12 mouse cellular contexts compared by ENCODE assay signal in genomic region chr7:49152713-49153112, GRCm38 (mm10).
DNase-seq lines count a peak whose midpoint lies in the region; ATAC-seq and TF ChIP-seq lines count a peak whose summit lies in the region.
"Had no signal": no experiment of that assay in that cellular context is flagged by ENCODE, and none has a peak within 500 bp of the region (broad histone marks: within the 10 kb centered on the region; RNA-seq: fewer than 3 reads in every experiment).

No protein-coding gene starts in this region.

- H3K27ac ChIP-seq in heart, embryonic 13.5 days (replicated peaks) = peak overlapping the region; percentile 43
- peak overlapping the region; percentile 91 for H3K27ac ChIP-seq in layer of hippocampus, adult 2 months
- 0 out of 2 replicates have a peak overlapping the region, but pooled peaks have one; percentile 6 for H3K27ac ChIP-seq in forebrain, embryonic 16.5 days (ENCODE audit: low read length)
- peak overlapping the region; percentile 18; the same call in 1 of the 2 replicates for H3K27ac ChIP-seq in midbrain, postnatal 0 days (ENCODE audit: low read depth, low read length)
- H3K27ac ChIP-seq: limb, embryonic 13.5 days had no signal

- peaks cover 7% of the 10 kb centered on the region; the same call in 1 of the 2 replicates for H3K9me3 ChIP-seq in heart, embryonic 13.5 days
- H3K9me3 ChIP-seq in forebrain, embryonic 16.5 days (ENCODE audit: control insufficient read depth, low read length) = peaks cover 4% of the 10 kb centered on the region
- no peaks in the 10 kb centered on the region for H3K9me3 ChIP-seq in midbrain, postnatal 0 days (ENCODE audit: low read length)
- H3K9me3 ChIP-seq: limb, embryonic 13.5 days had no signal

- H3K4me2 ChIP-seq in heart, embryonic 13.5 days = no peak overlapping the region
- no peak overlapping the region for H3K4me2 ChIP-seq in forebrain, embryonic 16.5 days (ENCODE audit: low read length)
- no peak overlapping the region for H3K4me2 ChIP-seq in midbrain, postnatal 0 days (ENCODE audit: low read depth, low read length, poor library complexity, severe bottlenecking)
- H3K4me2 ChIP-seq: limb, embryonic 13.5 days had no signal

- H3K36me3 ChIP-seq in heart, embryonic 13.5 days = no peaks in the 10 kb centered on the region
- no peaks in the 10 kb centered on the region for H3K36me3 ChIP-seq in forebrain, embryonic 16.5 days (ENCODE audit: control insufficient read depth, insufficient read depth)
- no peaks in the 10 kb centered on the region for H3K36me3 ChIP-seq in midbrain, postnatal 0 days (ENCODE audit: insufficient read depth, low read length)
- H3K36me3 ChIP-seq: limb, embryonic 13.5 days had no signal

- no peaks in the 10 kb centered on the region for H3K27me3 ChIP-seq in heart, embryonic 13.5 days (replicated peaks)
- no peaks in the 10 kb centered on the region for H3K27me3 ChIP-seq in forebrain, embryonic 16.5 days (replicated peaks; ENCODE audit: control insufficient read depth, insufficient read depth, low read length)
- H3K27me3 ChIP-seq in midbrain, postnatal 0 days (ENCODE audit: insufficient read depth, low read length) = no peaks in the 10 kb centered on the region
- H3K27me3 ChIP-seq: limb, embryonic 13.5 days had no signal

- peaks cover 17% of the 10 kb centered on the region for H3K4me1 ChIP-seq in heart, embryonic 13.5 days
- H3K4me1 ChIP-seq in forebrain, embryonic 16.5 days (replicated peaks; ENCODE audit: control insufficient read depth, insufficient read depth, low read length) = peaks cover 5% of the 10 kb centered on the region; the same call in 1 of the 2 replicates
- peaks cover 4% of the 10 kb centered on the region; the same call in 1 of the 2 replicates for H3K4me1 ChIP-seq in midbrain, postnatal 0 days (ENCODE audit: insufficient read depth, low read length)
- no peaks in the 10 kb centered on the region for H3K4me1 ChIP-seq in lung, adult 2 months (ENCODE audit: control insufficient read depth, insufficient read depth, low read length)

- DNase-seq in heart, postnatal 14 days = no peak
- no peak for DNase-seq in layer of hippocampus, adult 2 months (ENCODE audit: low spot score in 2 of 2)
- no peak for DNase-seq in layer of hippocampus, postnatal 10 days (ENCODE audit: low spot score in 2 of 2)
- DNase-seq in midbrain, postnatal 0 days (ENCODE audit: low spot score) = no peak
- DNase-seq in lung, adult 2 months = no peak
- DNase-seq: adrenal gland, postnatal 14 days; gastrocnemius, postnatal 36 days; lung, postnatal 36 days had no signal

- ATAC-seq in heart, embryonic 13.5 days (ENCODE audit: extremely low read depth, insufficient number of reproducible peaks, low FRiP score, low TSS enrichment) = no peak
- peak; percentile 24; the same call in 1 of the 2 replicates for ATAC-seq in forebrain, embryonic 16.5 days
- ATAC-seq in midbrain, postnatal 0 days (ENCODE audit: low FRiP score) = no peak
- ATAC-seq: inflammation-experienced regulatory T-cells, adult 6 months had no signal

- WGBS in heart, embryonic 13.5 days = 48% methylated on average over 9 of the region's 9 CpGs
- WGBS in forebrain, embryonic 16.5 days = 63% methylated on average over 9 of the region's 9 CpGs
- 64% methylated on average over 9 of the region's 9 CpGs for WGBS in midbrain, postnatal 0 days
- 57% methylated on average over 9 of the region's 9 CpGs for WGBS in lung, adult 2 months

- no peak overlapping the region for H3K4me3 ChIP-seq in heart, embryonic 13.5 days
- H3K4me3 ChIP-seq in layer of hippocampus, adult 2 months = no peak overlapping the region
- no peak overlapping the region for H3K4me3 ChIP-seq in forebrain, embryonic 16.5 days (replicated peaks; ENCODE audit: low read length)
- no peak overlapping the region for H3K4me3 ChIP-seq in midbrain, postnatal 0 days (ENCODE audit: low read depth, low read length)
- H3K4me3 ChIP-seq in lung, adult 2 months (replicated peaks; ENCODE audit: extremely low read depth, low read depth, low read length) = no peak overlapping the region
- H3K4me3 ChIP-seq: limb, embryonic 13.5 days had no signal

- H3K9ac ChIP-seq in heart, embryonic 13.5 days = no peak overlapping the region
- no peak overlapping the region for H3K9ac ChIP-seq in forebrain, embryonic 16.5 days (replicated peaks; ENCODE audit: low read depth, low read length)
- H3K9ac ChIP-seq in midbrain, postnatal 0 days (replicated peaks; ENCODE audit: low read length, poor library complexity, severe bottlenecking) = no peak overlapping the region
- H3K9ac ChIP-seq: limb, embryonic 13.5 days had no signal

- intact Hi-C loops in heart, postnatal 14 days (cut with DNase I) = no loop called here

- no peak for TF ChIP-seq POLR2A in lung, adult 2 months (IDR thresholded peaks at IDR 0.05; ENCODE audit: borderline replicate concordance, extremely low read depth, low read depth, low read length)

- no peak for TF ChIP-seq CTCF in layer of hippocampus, adult 2 months (conservative IDR thresholded peaks at IDR 0.05)
- no peak for TF ChIP-seq CTCF in midbrain, postnatal 0 days (IDR thresholded peaks at IDR 0.05)
- TF ChIP-seq CTCF in lung, adult 2 months (IDR thresholded peaks at IDR 0.05; ENCODE audit: insufficient read depth, low read length) = no peak

Comparison
In these comparisons a context has a peak if more than half of its experiments do, and no peak if none do; other contexts are left out.
1. H3K27ac ChIP-seq: peak in every context shown above with its lines; median percentile 91 in layer of hippocampus, adult 2 months; 43 in heart, embryonic 13.5 days; 18 in midbrain, postnatal 0 days; 6 in forebrain, embryonic 16.5 days.